Mouse (Mus musculus): ENCODE measurements at regions not wholly inside any gene's neighbourhood (a gene's known extent, or its start where the extent isn't known, plus 50 kb on each side); places are given as distances from the start of the nearest gene placed in this dataset.

GRCm38 (mm10) chr15:36719241-36719640 is 288.3 kb downstream of the Zfp706 start:
- TF ChIP-seq CTCF (conservative IDR thresholded peaks at IDR 0.05), result no peak
- Histone ChIP-seq H3K4me3 (no peak overlapping the region), H3K27ac (no peak overlapping the region)
- DNase-seq (ENCODE audit: low spot score in 2 of 2), result no peak

- no peak for DNase-seq (ENCODE audit: low spot score in 2 of 2)
- no peak overlapping the region for H3K4me3 ChIP-seq
- H3K27ac ChIP-seq, result no peak overlapping the region
- TF ChIP-seq CTCF (conservative IDR thresholded peaks at IDR 0.05), result no peak
Observed at GRCm38 (mm10) chr15:36717835-36718234, 289.7 kb downstream of the Zfp706 start.

- DNase-seq (ENCODE audit: low spot score in 2 of 2), result no peak
- peak overlapping the region; percentile 98 for H3K27ac ChIP-seq
- peak overlapping the region; percentile 33; the same call in 1 of the 2 replicates for H3K4me3 ChIP-seq
- TF ChIP-seq CTCF (conservative IDR thresholded peaks at IDR 0.05), result no peak
Observed at GRCm38 (mm10) chr15:36716686-36717038, 290.9 kb downstream of the Zfp706 start.

- peak overlapping the region; percentile 33 for H3K4me3 ChIP-seq
- peak; percentile 99 for TF ChIP-seq CTCF (conservative IDR thresholded peaks at IDR 0.05)
- peak overlapping the region; percentile 98 for H3K27ac ChIP-seq
- DNase-seq (ENCODE audit: low spot score in 2 of 2), result peak; percentile 80 to 85
Observed at GRCm38 (mm10) chr15:36715745-36716685, 291.6 kb downstream of the Zfp706 start.

- H3K27ac ChIP-seq, result peak overlapping the region; percentile 28; the same call in 1 of the 2 replicates
- DNase-seq (ENCODE audit: low spot score in 2 of 2), result no peak
- TF ChIP-seq CTCF (conservative IDR thresholded peaks at IDR 0.05), result no peak
- no peak overlapping the region for H3K4me3 ChIP-seq
Observed at GRCm38 (mm10) chr15:36715159-36715558, 292.4 kb downstream of the Zfp706 start.

GRCm38 (mm10) chr15:36709788-36710187 is 297.8 kb downstream of the Zfp706 start:
- no peak for DNase-seq (ENCODE audit: low spot score in 2 of 2)
- TF ChIP-seq CTCF (conservative IDR thresholded peaks at IDR 0.05), result no peak

GRCm38 (mm10) chr15:36708471-36708870 is 299.1 kb downstream of the Zfp706 start:
- TF ChIP-seq CTCF (conservative IDR thresholded peaks at IDR 0.05), result peak; percentile 93
- Histone ChIP-seq H3K4me3 (no peak overlapping the region), H3K27ac (no peak overlapping the region)
- DNase-seq (ENCODE audit: low spot score in 2 of 2), result peak; percentile 51 to 82

More at GRCm38 (mm10) chr15:36709788-36710187, 297.8 kb downstream of the Zfp706 start:
- Histone ChIP-seq H3K4me3 (no peak overlapping the region), H3K27ac (no peak overlapping the region)

GRCm38 (mm10) chr15:36705990-36706389 is 301.6 kb downstream of the Zfp706 start:
- no peak overlapping the region for H3K27ac ChIP-seq
- peak; percentile 84 for TF ChIP-seq CTCF (conservative IDR thresholded peaks at IDR 0.05)
- peak; percentile 58 to 63 for DNase-seq (ENCODE audit: low spot score in 2 of 2)
- H3K4me3 ChIP-seq, result no peak overlapping the region

GRCm38 (mm10) chr15:36705391-36705790 is 302.2 kb downstream of the Zfp706 start:
- Histone ChIP-seq H3K27ac (no peak overlapping the region), H3K4me3 (no peak overlapping the region)
- no peak for DNase-seq (ENCODE audit: low spot score in 2 of 2)
- TF ChIP-seq CTCF (conservative IDR thresholded peaks at IDR 0.05), result no peak

GRCm38 (mm10) chr15:36701846-36702245 is 305.7 kb downstream of the Zfp706 start:
- no peak for TF ChIP-seq CTCF (conservative IDR thresholded peaks at IDR 0.05)
- DNase-seq (ENCODE audit: low spot score in 2 of 2), result no peak
- Histone ChIP-seq H3K27ac (no peak overlapping the region), H3K4me3 (no peak overlapping the region)

- H3K27ac ChIP-seq, result no peak overlapping the region
- TF ChIP-seq CTCF (conservative IDR thresholded peaks at IDR 0.05), result no peak
Observed at GRCm38 (mm10) chr15:36700196-36700595, 307.4 kb downstream of the Zfp706 start.

GRCm38 (mm10) chr15:36695199-36696129 is 312.1 kb downstream of the Zfp706 start:
- TF ChIP-seq CTCF (conservative IDR thresholded peaks at IDR 0.05), result 0 out of 2 replicates have a peak, but pooled peaks have one; percentile 38
- Histone ChIP-seq H3K27ac (peak overlapping the region; percentile 59), H3K4me3 (peak overlapping the region; percentile 57)
- DNase-seq (ENCODE audit: low spot score in 2 of 2), result peak; percentile 32

More at GRCm38 (mm10) chr15:36700196-36700595, 307.4 kb downstream of the Zfp706 start:
- DNase-seq (ENCODE audit: low spot score in 2 of 2), result no peak
- H3K4me3 ChIP-seq, result no peak overlapping the region

Data from layer of hippocampus, adult 2 months (tissue).